Mouse (Mus musculus) heart, embryonic 15.5 days (tissue): ENCODE results near the gene Zbtb9. TPM values are rescaled to one million over a fixed set of nuclear protein-coding genes. Genes with fewer than 3 reads are reported as not detected.
"Not testable (repeated sequence)": the region's sequence is repeated elsewhere in the genome, so short reads cannot be mapped to it uniquely, and the experiment has no call there.

Experiments
- ATAC-seq: fragments of 200-750 bp; cut with Nextera tagmentation; replicated peaks from 2 replicates; pipeline ENCODE4 v1.8.0; 2017; ENCODE audit warnings: low read depth, moderate TSS enrichment; ENCODE audit not compliant: insufficient number of reproducible peaks, insufficient read depth, low FRiP score
- H3K27ac ChIP-seq: fragments of 300-500 bp; sonication (generic); 2 replicates; pipeline ENCODE4 v1.5.1; 2015; ENCODE audit warnings: mild to moderate bottlenecking, inconsistent platforms
- H3K27me3 ChIP-seq: fragments of 300-500 bp; sonication (generic); 2 replicates; pipeline ENCODE4 v1.6.1; 2015; ENCODE audit warnings: inconsistent platforms
- H3K36me3 ChIP-seq: fragments of 300-500 bp; sonication (generic); 2 replicates; pipeline ENCODE4 v1.6.1; 2015; ENCODE audit warnings: mild to moderate bottlenecking, inconsistent platforms
- H3K4me1 ChIP-seq: fragments of 300-500 bp; sonication (generic); replicated peaks from 2 replicates; pipeline ENCODE4 v1.6.1; 2015; ENCODE audit warnings: inconsistent platforms
- H3K4me2 ChIP-seq: fragments of 300-500 bp; sonication (generic); 2 replicates; pipeline ENCODE4 v1.6.1; 2015; ENCODE audit warnings: inconsistent platforms, mild to moderate bottlenecking, moderate library complexity
- H3K4me3 ChIP-seq: fragments of 300-500 bp; sonication (generic); 2 replicates; pipeline ENCODE4 v1.5.1; 2015; ENCODE audit warnings: mild to moderate bottlenecking, inconsistent platforms
- H3K9ac ChIP-seq: fragments of 300-500 bp; sonication (generic); 2 replicates; pipeline ENCODE4 v1.6.1; 2015; ENCODE audit warnings: mild to moderate bottlenecking, inconsistent platforms
- H3K9me3 ChIP-seq: fragments of 300-500 bp; sonication (generic); replicated peaks from 2 replicates; pipeline ENCODE4 v1.6.1; 2016; ENCODE audit warnings: inconsistent platforms
- WGBS: fragments of 180-500 bp; shearing (Covaris S2); methylation state at CpG from one replicate; pipeline ENCODE4 v1.1.7; 2015; ENCODE audit warnings: mixed read lengths; 5-methylcytosine and 5-hydroxymethylcytosine counted together
- polyA plus RNA-seq: library from polyadenylated mRNA; unstranded; fragments of >200 nt; fragmentation: Nextera tagmentation; extraction: Ambion mirVana; gene quantifications from 2 replicates; pipeline ENCODE4 v1.2.1, GENCODE M21; 2015

Zbtb9 gene
- polyA plus RNA-seq, 1 experiment from 2014 or later: 8.3 TPM

GRCm38 (mm10) chr17:26975415-26975814 is 2.4 kb downstream of the Zbtb9 start:
- no peak overlapping the region for H3K4me2 ChIP-seq
- no peak overlapping the region for H3K27ac ChIP-seq
- H3K9ac ChIP-seq: no peak overlapping the region
- peaks cover 38% of the 10 kb centered on the region for H3K4me1 ChIP-seq
- no peak for ATAC-seq
- no peak overlapping the region for H3K4me3 ChIP-seq
- H3K36me3 ChIP-seq: peaks cover 31% of the 10 kb centered on the region
- no peaks in the 10 kb centered on the region for H3K9me3 ChIP-seq
- no peaks in the 10 kb centered on the region for H3K27me3 ChIP-seq

- not testable (repeated sequence) for H3K9ac ChIP-seq, ATAC-seq, H3K27ac ChIP-seq, H3K4me2 ChIP-seq, H3K27me3 ChIP-seq, H3K4me3 ChIP-seq, H3K9me3 ChIP-seq
- peaks cover 22% of the 10 kb centered on the region for H3K4me1 ChIP-seq
- WGBS: 89% methylated on average over 6 of the region's 6 CpGs
- H3K36me3 ChIP-seq: peaks cover 31% of the 10 kb centered on the region
Measured at GRCm38 (mm10) chr17:26977354-26977753, 4.4 kb downstream of the Zbtb9 start.

- Histone ChIP-seq H3K4me2 (no peak overlapping the region), H3K9ac (no peak overlapping the region), H3K9me3 (no peaks in the 10 kb centered on the region), H3K4me1 (peaks cover 10% of the 10 kb centered on the region), H3K4me3 (no peak overlapping the region), H3K27me3 (no peaks in the 10 kb centered on the region), H3K27ac (no peak overlapping the region), H3K36me3 (peaks cover 31% of the 10 kb centered on the region)
- 67% methylated on average over 2 of the region's 2 CpGs for WGBS
- ATAC-seq: no peak
Measured at GRCm38 (mm10) chr17:26979426-26979825, 6.5 kb downstream of the Zbtb9 start.

- Histone ChIP-seq H3K36me3 (peaks cover 22% of the 10 kb centered on the region), H3K4me1 (peaks cover 2% of the 10 kb centered on the region)
- WGBS: 57% methylated on average over 2 of the region's 2 CpGs
Measured at GRCm38 (mm10) chr17:26981050-26981449, 8.1 kb downstream of the Zbtb9 start.

GRCm38 (mm10) chr17:26983382-26983781 is 10.4 kb downstream of the Zbtb9 start:
- 76% methylated on average over 4 of the region's 4 CpGs for WGBS
- Histone ChIP-seq H3K9ac (no peak overlapping the region), H3K27me3 (no peaks in the 10 kb centered on the region), H3K4me2 (no peak overlapping the region), H3K4me1 (no peaks in the 10 kb centered on the region; the same call in 1 of the 2 replicates), H3K27ac (no peak overlapping the region), H3K4me3 (no peak overlapping the region), H3K36me3 (peaks cover 8% of the 10 kb centered on the region), H3K9me3 (no peaks in the 10 kb centered on the region)
- no peak for ATAC-seq

More at GRCm38 (mm10) chr17:26981050-26981449, 8.1 kb downstream of the Zbtb9 start:
- H3K9me3 ChIP-seq: no peaks in the 10 kb centered on the region
- H3K27me3 ChIP-seq: no peaks in the 10 kb centered on the region
- 0 out of 2 replicates have a peak overlapping the region, but pooled peaks have one; percentile 16 for H3K27ac ChIP-seq
- no peak overlapping the region for H3K4me3 ChIP-seq
- no peak overlapping the region for H3K9ac ChIP-seq
- no peak for ATAC-seq
- H3K4me2 ChIP-seq: no peak overlapping the region

GRCm38 (mm10) chr17:26985503-26986179 is 12.7 kb downstream of the Zbtb9 start:
- H3K27me3 ChIP-seq: no peaks in the 10 kb centered on the region
- no peak overlapping the region for H3K27ac ChIP-seq
- H3K36me3 ChIP-seq: no peaks in the 10 kb centered on the region
- ATAC-seq: no peak
- no peaks in the 10 kb centered on the region; the same call in none of the 2 replicates for H3K4me1 ChIP-seq
- no peaks in the 10 kb centered on the region for H3K9me3 ChIP-seq
- WGBS: 77% methylated on average over 10 of the region's 10 CpGs
- no peak overlapping the region for H3K4me3 ChIP-seq
- H3K4me2 ChIP-seq: no peak overlapping the region
- no peak overlapping the region for H3K9ac ChIP-seq

- no peak overlapping the region for H3K4me2 ChIP-seq
- H3K27me3 ChIP-seq: no peaks in the 10 kb centered on the region
- H3K27ac ChIP-seq: no peak overlapping the region
- no peaks in the 10 kb centered on the region for H3K36me3 ChIP-seq
- peaks cover 14% of the 10 kb centered on the region for H3K4me1 ChIP-seq
- ATAC-seq: no peak
- no peaks in the 10 kb centered on the region for H3K9me3 ChIP-seq
- H3K4me3 ChIP-seq: no peak overlapping the region
- no peak overlapping the region for H3K9ac ChIP-seq
Measured at GRCm38 (mm10) chr17:26990521-26990920, 17.6 kb downstream of the Zbtb9 start.

GRCm38 (mm10) chr17:26994410-26994809 is 21.4 kb downstream of the Zbtb9 start:
- no peak overlapping the region for H3K4me3 ChIP-seq
- peak overlapping the region; percentile 14 for H3K4me2 ChIP-seq
- no peaks in the 10 kb centered on the region for H3K36me3 ChIP-seq
- H3K9me3 ChIP-seq: no peaks in the 10 kb centered on the region
- H3K9ac ChIP-seq: no peak overlapping the region
- no peaks in the 10 kb centered on the region for H3K27me3 ChIP-seq
- WGBS: 35% methylated on average over 14 of the region's 14 CpGs
- peak overlapping the region; percentile 55 for H3K27ac ChIP-seq
- peak; percentile 61 for ATAC-seq
- peaks cover 24% of the 10 kb centered on the region for H3K4me1 ChIP-seq

GRCm38 (mm10) chr17:26995006-26995405 is 22.0 kb downstream of the Zbtb9 start:
- H3K9ac ChIP-seq: no peak overlapping the region
- peaks cover 25% of the 10 kb centered on the region for H3K4me1 ChIP-seq
- H3K27ac ChIP-seq: peak overlapping the region; percentile 55
- ATAC-seq: no peak
- no peaks in the 10 kb centered on the region for H3K9me3 ChIP-seq
- 71% methylated on average over 6 of the region's 6 CpGs for WGBS
- no peak overlapping the region for H3K4me3 ChIP-seq
- H3K4me2 ChIP-seq: peak overlapping the region; percentile 14; the same call in 1 of the 2 replicates
- no peaks in the 10 kb centered on the region for H3K36me3 ChIP-seq
- no peaks in the 10 kb centered on the region for H3K27me3 ChIP-seq

GRCm38 (mm10) chr17:26995562-26995961 is 22.6 kb downstream of the Zbtb9 start:
- no peak overlapping the region for H3K27ac ChIP-seq
- WGBS: 49% methylated on average over 8 of the region's 8 CpGs
- H3K9ac ChIP-seq: no peak overlapping the region
- H3K4me2 ChIP-seq: no peak overlapping the region
- H3K36me3 ChIP-seq: no peaks in the 10 kb centered on the region
- H3K4me3 ChIP-seq: no peak overlapping the region
- peak; percentile 34; the same call in 1 of the 2 replicates for ATAC-seq
- H3K4me1 ChIP-seq: peaks cover 29% of the 10 kb centered on the region
- H3K27me3 ChIP-seq: no peaks in the 10 kb centered on the region
- no peaks in the 10 kb centered on the region for H3K9me3 ChIP-seq

GRCm38 (mm10) chr17:26997661-26998060 is 24.7 kb downstream of the Zbtb9 start:
- no peaks in the 10 kb centered on the region for H3K36me3 ChIP-seq
- H3K4me2 ChIP-seq: no peak overlapping the region
- no peak overlapping the region for H3K4me3 ChIP-seq
- no peak overlapping the region for H3K9ac ChIP-seq
- H3K9me3 ChIP-seq: no peaks in the 10 kb centered on the region
- no peaks in the 10 kb centered on the region for H3K27me3 ChIP-seq
- no peak for ATAC-seq
- 68% methylated on average over 4 of the region's 4 CpGs for WGBS
- H3K27ac ChIP-seq: no peak overlapping the region
- peaks cover 29% of the 10 kb centered on the region for H3K4me1 ChIP-seq

GRCm38 (mm10) chr17:26998283-26998682 is 25.3 kb downstream of the Zbtb9 start:
- no peak overlapping the region for H3K4me3 ChIP-seq
- no peaks in the 10 kb centered on the region for H3K36me3 ChIP-seq
- no peaks in the 10 kb centered on the region for H3K27me3 ChIP-seq
- no peak overlapping the region for H3K9ac ChIP-seq
- ATAC-seq: no peak
- peaks cover 29% of the 10 kb centered on the region for H3K4me1 ChIP-seq
- no peak overlapping the region for H3K27ac ChIP-seq
- H3K9me3 ChIP-seq: no peaks in the 10 kb centered on the region
- H3K4me2 ChIP-seq: no peak overlapping the region
- 62% methylated on average over 15 of the region's 15 CpGs for WGBS
